Mouse (Mus musculus): ENCODE results near the gene Klre1. TPM values are rescaled to one million over a fixed set of nuclear protein-coding genes. Genes with fewer than 3 reads are reported as not detected.

The Klre1 gene
- polyA plus RNA-seq, 1 experiment from 2014 or later: not detected

GRCm38 (mm10) chr6:129541931-129542330 lies 35.8 kb upstream of the Klre1 start:
- 82% methylated on average over 9 of the region's 9 CpGs for WGBS

GRCm38 (mm10) chr6:129542540-129542939 lies 35.2 kb upstream of the Klre1 start:
- no peak for ATAC-seq (replicated peaks; ENCODE audit: extremely low read depth, insufficient read depth, low FRiP score)

More at GRCm38 (mm10) chr6:129541931-129542330, 35.8 kb upstream of the Klre1 start:
- ATAC-seq (replicated peaks; ENCODE audit: extremely low read depth, insufficient read depth, low FRiP score): no peak
- peaks cover 5% of the 10 kb centered on the region for H3K4me1 ChIP-seq (ENCODE audit: control insufficient read depth, insufficient read depth, low read length)
- peaks cover 39% of the 10 kb centered on the region for H3K36me3 ChIP-seq (ENCODE audit: control insufficient read depth, insufficient read depth)
- no peak overlapping the region for H3K4me3 ChIP-seq (ENCODE audit: low read length)
- H3K9ac ChIP-seq (ENCODE audit: low read length): no peak overlapping the region
- no peak overlapping the region for H3K4me2 ChIP-seq (ENCODE audit: low read depth, low read length)
- H3K27me3 ChIP-seq (ENCODE audit: control insufficient read depth, insufficient read depth, low read length): no peaks in the 10 kb centered on the region
- H3K27ac ChIP-seq (ENCODE audit: low read length): no peak overlapping the region
- no peaks in the 10 kb centered on the region for H3K9me3 ChIP-seq (replicated peaks; ENCODE audit: control insufficient read depth, low read length)

GRCm38 (mm10) chr6:129543709-129544606 lies 33.7 kb upstream of the Klre1 start:
- WGBS: 52% methylated on average over 6 of the region's 6 CpGs
- peaks cover 5% of the 10 kb centered on the region for H3K4me1 ChIP-seq (ENCODE audit: control insufficient read depth, insufficient read depth, low read length)
- H3K4me3 ChIP-seq (ENCODE audit: low read length): no peak overlapping the region
- peaks cover 29% of the 10 kb centered on the region for H3K36me3 ChIP-seq (ENCODE audit: control insufficient read depth, insufficient read depth)
- H3K27ac ChIP-seq (ENCODE audit: low read length): peak overlapping the region; percentile 37; the same call in 1 of the 2 replicates
- H3K9me3 ChIP-seq (replicated peaks; ENCODE audit: control insufficient read depth, low read length): no peaks in the 10 kb centered on the region
- H3K4me2 ChIP-seq (ENCODE audit: low read depth, low read length): no peak overlapping the region
- H3K27me3 ChIP-seq (ENCODE audit: control insufficient read depth, insufficient read depth, low read length): no peaks in the 10 kb centered on the region
- no peak overlapping the region for H3K9ac ChIP-seq (ENCODE audit: low read length)
- no peak for ATAC-seq (replicated peaks; ENCODE audit: extremely low read depth, insufficient read depth, low FRiP score)

More at GRCm38 (mm10) chr6:129542540-129542939, 35.2 kb upstream of the Klre1 start:
- Histone ChIP-seq H3K9ac (ENCODE audit: low read length) (no peak overlapping the region), H3K4me1 (ENCODE audit: control insufficient read depth, insufficient read depth, low read length) (peaks cover 5% of the 10 kb centered on the region), H3K9me3 (replicated peaks; ENCODE audit: control insufficient read depth, low read length) (no peaks in the 10 kb centered on the region), H3K4me2 (ENCODE audit: low read depth, low read length) (no peak overlapping the region), H3K27ac (ENCODE audit: low read length) (no peak overlapping the region), H3K27me3 (ENCODE audit: control insufficient read depth, insufficient read depth, low read length) (no peaks in the 10 kb centered on the region), H3K4me3 (ENCODE audit: low read length) (no peak overlapping the region), H3K36me3 (ENCODE audit: control insufficient read depth, insufficient read depth) (peaks cover 39% of the 10 kb centered on the region)
- WGBS: 88% methylated on average over 3 of the region's 3 CpGs

GRCm38 (mm10) chr6:129547277-129547676 lies 30.4 kb upstream of the Klre1 start:
- no peak for ATAC-seq (replicated peaks; ENCODE audit: extremely low read depth, insufficient read depth, low FRiP score)
- no peaks in the 10 kb centered on the region for H3K9me3 ChIP-seq (replicated peaks; ENCODE audit: control insufficient read depth, low read length)
- H3K4me2 ChIP-seq (ENCODE audit: low read depth, low read length): no peak overlapping the region
- H3K27me3 ChIP-seq (ENCODE audit: control insufficient read depth, insufficient read depth, low read length): no peaks in the 10 kb centered on the region; the same call in 1 of the 2 replicates
- H3K4me1 ChIP-seq (ENCODE audit: control insufficient read depth, insufficient read depth, low read length): peaks cover 5% of the 10 kb centered on the region
- no peak overlapping the region for H3K4me3 ChIP-seq (ENCODE audit: low read length)
- peaks cover 3% of the 10 kb centered on the region; the same call in 1 of the 2 replicates for H3K36me3 ChIP-seq (ENCODE audit: control insufficient read depth, insufficient read depth)
- H3K9ac ChIP-seq (ENCODE audit: low read length): no peak overlapping the region
- no peak overlapping the region for H3K27ac ChIP-seq (ENCODE audit: low read length)
- WGBS: 75% methylated on average over 2 of the region's 2 CpGs

GRCm38 (mm10) chr6:129548009-129548408 lies 29.7 kb upstream of the Klre1 start:
- ATAC-seq (replicated peaks; ENCODE audit: extremely low read depth, insufficient read depth, low FRiP score): no peak
- no peak overlapping the region for H3K4me2 ChIP-seq (ENCODE audit: low read depth, low read length)
- no peaks in the 10 kb centered on the region for H3K9me3 ChIP-seq (replicated peaks; ENCODE audit: control insufficient read depth, low read length)
- no peak overlapping the region for H3K27ac ChIP-seq (ENCODE audit: low read length)
- peaks cover 5% of the 10 kb centered on the region for H3K4me1 ChIP-seq (ENCODE audit: control insufficient read depth, insufficient read depth, low read length)
- no peak overlapping the region for H3K9ac ChIP-seq (ENCODE audit: low read length)
- no peak overlapping the region for H3K4me3 ChIP-seq (ENCODE audit: low read length)
- H3K27me3 ChIP-seq (ENCODE audit: control insufficient read depth, insufficient read depth, low read length): no peaks in the 10 kb centered on the region; the same call in 1 of the 2 replicates
- 73% methylated on average over 3 of the region's 3 CpGs for WGBS
- no peaks in the 10 kb centered on the region for H3K36me3 ChIP-seq (ENCODE audit: control insufficient read depth, insufficient read depth)

- ATAC-seq (replicated peaks; ENCODE audit: extremely low read depth, insufficient read depth, low FRiP score): no peak
- Histone ChIP-seq H3K9me3 (replicated peaks; ENCODE audit: control insufficient read depth, low read length) (no peaks in the 10 kb centered on the region), H3K27ac (ENCODE audit: low read length) (no peak overlapping the region), H3K4me1 (ENCODE audit: control insufficient read depth, insufficient read depth, low read length) (0 out of 2 replicates have a peak, but pooled peaks cover 2% of the 10 kb centered on the region), H3K4me3 (ENCODE audit: low read length) (no peak overlapping the region), H3K27me3 (ENCODE audit: control insufficient read depth, insufficient read depth, low read length) (no peaks in the 10 kb centered on the region), H3K36me3 (ENCODE audit: control insufficient read depth, insufficient read depth) (no peaks in the 10 kb centered on the region), H3K9ac (ENCODE audit: low read length) (no peak overlapping the region), H3K4me2 (ENCODE audit: low read depth, low read length) (no peak overlapping the region)
Measured at GRCm38 (mm10) chr6:129557298-129558023, 20.2 kb upstream of the Klre1 start.

- Histone ChIP-seq H3K27me3 (ENCODE audit: control insufficient read depth, insufficient read depth, low read length) (no peaks in the 10 kb centered on the region), H3K4me2 (ENCODE audit: low read depth, low read length) (no peak overlapping the region), H3K27ac (ENCODE audit: low read length) (no peak overlapping the region), H3K4me1 (ENCODE audit: control insufficient read depth, insufficient read depth, low read length) (0 out of 2 replicates have a peak, but pooled peaks cover 2% of the 10 kb centered on the region), H3K4me3 (ENCODE audit: low read length) (no peak overlapping the region), H3K36me3 (ENCODE audit: control insufficient read depth, insufficient read depth) (no peaks in the 10 kb centered on the region), H3K9ac (ENCODE audit: low read length) (no peak overlapping the region), H3K9me3 (replicated peaks; ENCODE audit: control insufficient read depth, low read length) (no peaks in the 10 kb centered on the region)
- WGBS: 16% methylated on average over 12 of the region's 12 CpGs
- ATAC-seq (replicated peaks; ENCODE audit: extremely low read depth, insufficient read depth, low FRiP score): 0 out of 2 replicates have a peak, but pooled peaks have one; percentile 52
Measured at GRCm38 (mm10) chr6:129558946-129559640, 18.6 kb upstream of the Klre1 start.

- Histone ChIP-seq H3K27ac (ENCODE audit: low read length) (no peak overlapping the region), H3K4me2 (ENCODE audit: low read depth, low read length) (no peak overlapping the region), H3K27me3 (ENCODE audit: control insufficient read depth, insufficient read depth, low read length) (no peaks in the 10 kb centered on the region), H3K9ac (ENCODE audit: low read length) (no peak overlapping the region), H3K9me3 (replicated peaks; ENCODE audit: control insufficient read depth, low read length) (no peaks in the 10 kb centered on the region), H3K36me3 (ENCODE audit: control insufficient read depth, insufficient read depth) (no peaks in the 10 kb centered on the region), H3K4me1 (ENCODE audit: control insufficient read depth, insufficient read depth, low read length) (0 out of 2 replicates have a peak, but pooled peaks cover 2% of the 10 kb centered on the region), H3K4me3 (ENCODE audit: low read length) (no peak overlapping the region)
- ATAC-seq (replicated peaks; ENCODE audit: extremely low read depth, insufficient read depth, low FRiP score): no peak
- WGBS: 46% methylated on average over 4 of the region's 4 CpGs
Measured at GRCm38 (mm10) chr6:129559641-129560027, 18.1 kb upstream of the Klre1 start.
